Mouse (Mus musculus): Measurements from ENCODE around the gene Ocrl.

Ocrl gene

DNA sequence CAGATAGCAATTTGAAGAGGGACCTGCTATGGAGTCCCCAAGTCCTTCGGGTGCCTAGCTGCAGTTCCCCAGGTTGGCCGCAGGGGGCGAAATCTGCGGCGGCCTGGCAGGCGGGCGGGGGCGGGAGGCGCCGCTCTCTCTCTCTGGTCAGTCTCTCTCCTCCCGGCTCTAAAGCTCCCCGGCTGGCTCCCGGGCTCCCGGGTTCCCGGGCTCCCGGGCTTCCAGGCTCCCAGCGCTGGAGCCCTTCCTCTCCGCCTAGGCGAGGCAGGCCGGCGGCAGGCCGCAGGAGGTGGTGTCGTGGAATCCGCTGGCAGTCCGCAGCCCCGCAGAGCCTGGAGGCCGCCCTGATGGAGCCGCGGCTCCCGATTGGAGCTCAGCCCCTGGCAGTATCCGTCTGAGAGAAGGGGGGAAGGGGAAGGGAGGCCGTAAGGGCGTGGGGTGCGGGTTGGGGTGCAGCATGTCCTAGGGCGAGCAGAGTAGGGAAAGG is at the start of gene Ocrl:
TSS of gene Ocrl (plus strand) at position 82 of the 487 bp plus-strand sequence.
- DNase-seq (ENCODE audit: low read depth, low spot score): no peak

- no peak for DNase-seq (ENCODE audit: low read depth, low spot score)
Observed at GRCm38 (mm10) chrX:47880052-47880451, 32.1 kb upstream of the Ocrl start.

DNA sequence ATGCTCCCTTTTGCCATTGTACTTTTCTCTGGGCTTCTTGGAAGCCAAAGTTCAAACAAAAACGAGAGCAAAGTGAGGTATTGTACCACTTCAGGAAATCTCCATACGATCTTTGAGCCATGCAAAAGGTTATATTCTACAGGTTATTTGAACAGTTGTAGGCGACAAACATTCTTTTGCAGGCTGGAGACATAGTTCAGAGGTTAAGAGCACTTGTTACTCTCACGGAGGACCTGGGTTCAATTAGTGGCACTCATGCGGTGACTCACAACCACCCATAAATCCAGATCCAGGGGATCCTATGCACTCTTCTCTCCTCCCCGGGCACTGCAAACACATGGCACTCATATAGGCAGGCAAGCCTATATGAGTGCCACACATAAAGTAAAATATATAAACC is 29.4 kb upstream of the Ocrl start:
- no peak for DNase-seq (ENCODE audit: low read depth, low spot score)

GRCm38 (mm10) chrX:47887401-47887800 is 24.8 kb upstream of the Ocrl start:
- no peak for DNase-seq (ENCODE audit: low read depth, low spot score)

DNA sequence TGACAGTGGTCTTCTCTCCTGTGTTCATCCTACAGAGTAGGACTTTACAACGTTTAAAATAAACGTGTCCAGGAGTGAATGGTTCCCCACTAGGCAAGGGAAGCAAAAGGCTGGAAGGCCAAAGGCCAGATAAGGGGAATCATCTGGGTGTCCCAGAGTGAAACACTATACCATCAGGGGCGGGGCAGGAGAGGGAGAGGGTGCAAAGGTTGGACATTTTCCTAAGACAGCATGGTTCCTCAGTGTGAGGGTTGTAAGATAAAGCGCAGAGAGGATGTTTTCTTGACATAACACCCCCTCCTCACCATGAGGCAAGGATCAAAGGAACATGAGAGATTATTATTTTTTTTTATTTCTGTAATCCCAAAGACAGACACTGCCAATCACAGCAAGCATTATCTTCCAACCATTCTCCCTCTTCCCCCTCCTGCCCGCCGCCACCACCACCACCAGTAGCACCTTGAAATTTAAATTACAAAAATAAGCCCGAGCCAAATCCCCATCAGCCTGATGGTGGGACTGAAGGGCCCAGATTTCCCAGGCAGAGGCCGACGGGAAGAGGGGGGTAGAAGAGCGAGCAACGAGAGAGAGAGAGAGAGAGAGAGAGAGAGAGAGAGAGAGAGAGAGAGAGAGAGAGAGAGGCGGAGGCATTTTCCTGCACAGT is 20.8 kb upstream of the Ocrl start:
- DNase-seq (ENCODE audit: low read depth, low spot score): no peak

DNA sequence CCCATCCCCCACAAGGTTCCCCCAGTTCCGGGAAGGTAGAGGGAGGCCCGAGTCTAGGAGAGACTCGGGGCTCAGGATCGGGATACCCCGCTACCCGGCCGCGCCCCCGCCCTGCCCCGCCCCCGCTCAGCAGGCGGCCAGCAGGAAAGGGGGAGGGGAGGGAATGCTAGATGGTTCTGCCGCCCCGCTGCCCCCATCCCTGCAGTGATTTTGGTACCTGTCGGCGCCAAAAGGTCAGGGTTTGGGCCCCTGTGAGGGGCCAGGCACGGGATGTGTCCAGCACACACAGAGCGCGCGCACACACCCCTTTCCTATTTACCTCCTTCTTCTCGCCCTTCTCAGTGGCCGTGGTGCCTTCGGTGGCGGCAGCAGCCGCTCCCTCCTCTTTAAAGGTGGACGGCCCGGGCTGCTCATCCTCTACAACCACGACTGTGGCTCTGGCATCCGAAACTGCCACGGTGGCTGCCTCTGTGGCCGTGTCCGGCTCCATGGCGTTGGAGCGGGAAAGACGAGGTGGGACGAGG is 20.2 kb upstream of the Ocrl start:
- no peak for DNase-seq (ENCODE audit: low read depth, low spot score)

GRCm38 (mm10) chrX:47892431-47893024 is 19.7 kb upstream of the Ocrl start, which contains the start of gene Smarca1:
Smarca1 (minus strand) TSS chrX:47892974.
- no peak for DNase-seq (ENCODE audit: low read depth, low spot score)

- no peak for DNase-seq (ENCODE audit: low read depth, low spot score)
Observed at GRCm38 (mm10) chrX:47912904-47913542, 836 bp downstream of the Ocrl start.

- no peak for DNase-seq (ENCODE audit: low read depth, low spot score)
Observed at GRCm38 (mm10) chrX:47913543-47913938, 1.4 kb downstream of the Ocrl start.

DNA sequence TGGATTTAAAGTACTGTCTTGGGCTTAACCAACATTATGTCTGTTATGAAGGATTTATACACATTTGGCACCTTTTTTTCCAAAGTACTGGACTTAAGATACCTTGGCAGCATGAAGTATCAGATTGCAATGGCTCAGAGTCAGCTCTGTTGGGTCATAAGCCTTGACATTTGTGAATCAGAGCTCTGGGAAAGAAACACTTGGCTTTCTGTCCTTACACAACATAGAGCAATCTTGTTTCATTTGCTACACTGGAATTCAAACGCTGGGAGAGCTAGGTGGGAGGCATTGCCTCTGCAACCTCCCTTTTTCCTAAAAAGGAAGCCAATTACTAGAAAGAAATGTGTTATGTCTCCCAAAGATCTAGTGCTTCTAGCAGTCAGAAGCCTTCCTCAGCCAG is 4.6 kb downstream of the Ocrl start:
- DNase-seq (ENCODE audit: low read depth, low spot score): no peak

- no peak for DNase-seq (ENCODE audit: low read depth, low spot score)
Observed at GRCm38 (mm10) chrX:47920541-47920940, 8.4 kb downstream of the Ocrl start.

DNA sequence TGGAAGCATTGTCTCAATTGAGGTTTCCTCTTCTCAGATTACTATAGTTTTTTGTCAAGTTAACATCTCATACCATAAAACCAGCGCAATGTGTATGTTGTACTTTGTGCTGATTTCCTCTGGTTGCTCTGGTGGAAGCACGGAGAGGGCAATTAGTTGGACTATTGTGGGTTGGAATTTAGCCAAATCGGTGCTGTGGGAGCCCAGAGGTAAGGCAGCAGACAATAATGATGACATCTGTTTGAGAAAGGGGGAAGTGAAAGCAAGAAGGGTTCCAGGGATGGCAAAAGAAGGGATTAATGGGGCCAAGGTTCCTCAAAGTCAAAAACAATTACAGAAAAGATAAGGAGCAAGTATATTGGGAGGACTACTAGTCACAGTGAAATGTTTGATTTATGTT is 15.8 kb downstream of the Ocrl start:
- no peak for DNase-seq (ENCODE audit: low read depth, low spot score)

GRCm38 (mm10) chrX:47930449-47930848 is 18.3 kb downstream of the Ocrl start:
- no peak for DNase-seq (ENCODE audit: low read depth, low spot score)

DNA sequence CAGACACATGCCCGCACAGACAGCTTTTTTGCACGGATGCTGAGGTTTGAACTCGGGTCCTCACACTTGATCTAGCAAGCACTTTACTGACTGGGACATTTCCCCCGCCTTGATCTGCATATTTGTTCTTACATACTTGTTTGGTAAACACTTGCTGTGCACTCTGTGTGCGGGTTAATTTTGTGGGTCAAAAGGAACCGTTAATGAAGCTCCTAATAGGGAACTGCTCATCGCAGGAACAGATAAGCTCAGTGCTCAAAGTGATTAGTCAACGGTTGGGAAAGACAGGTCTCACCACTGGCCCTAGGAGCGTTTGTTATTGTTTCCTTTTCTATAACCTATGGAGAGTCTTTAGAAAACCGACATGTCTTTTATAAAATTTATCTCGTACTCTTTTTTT is 22.2 kb downstream of the Ocrl start:
- no peak for DNase-seq (ENCODE audit: low read depth, low spot score)

- no peak for DNase-seq (ENCODE audit: low read depth, low spot score)
Observed at GRCm38 (mm10) chrX:47936885-47937284, 24.7 kb downstream of the Ocrl start.

DNA sequence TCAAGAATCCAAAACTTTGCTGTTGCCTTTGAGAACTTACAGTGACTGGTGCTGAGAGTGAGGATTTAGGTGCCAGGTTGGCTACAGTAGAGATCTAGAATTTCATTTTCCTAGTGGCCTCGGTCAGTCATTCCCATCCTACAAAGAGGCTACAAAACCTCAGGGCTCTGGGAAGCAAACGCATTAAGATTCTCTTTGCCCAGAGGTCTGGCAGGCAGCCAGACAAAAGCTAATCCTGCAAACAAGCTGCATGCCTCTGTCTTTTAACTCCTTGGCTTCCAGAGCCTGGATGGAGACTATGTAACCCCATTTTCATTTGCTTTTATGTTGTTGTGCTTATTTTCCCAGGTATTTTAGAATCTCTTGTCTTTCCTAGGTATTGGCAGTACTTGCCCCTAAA is 25.6 kb downstream of the Ocrl start:
- DNase-seq (ENCODE audit: low read depth, low spot score): no peak

- DNase-seq (ENCODE audit: low read depth, low spot score): no peak
Observed at GRCm38 (mm10) chrX:47949729-47950128, 37.5 kb downstream of the Ocrl start.

DNA sequence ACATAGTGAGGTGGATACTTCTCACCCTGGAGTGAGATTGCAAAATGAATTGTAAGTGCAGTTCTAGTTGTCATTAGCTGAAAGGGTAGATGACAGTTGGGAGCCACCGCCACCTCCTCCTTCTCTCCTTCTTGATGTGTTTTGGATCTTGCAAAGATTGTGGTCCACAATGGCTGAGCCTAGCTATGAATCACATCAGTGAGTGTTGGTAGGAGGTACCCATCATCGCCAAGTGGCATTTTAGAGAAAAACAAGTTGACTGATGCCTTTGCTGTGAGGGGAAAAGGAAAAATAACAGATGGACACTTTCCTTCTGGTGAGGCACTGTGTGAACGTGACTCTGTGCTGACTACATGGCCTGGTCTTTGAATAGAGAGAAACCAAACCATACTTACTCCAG is 50.4 kb downstream of the Ocrl start:
- no peak for DNase-seq (ENCODE audit: low read depth, low spot score)

DNA sequence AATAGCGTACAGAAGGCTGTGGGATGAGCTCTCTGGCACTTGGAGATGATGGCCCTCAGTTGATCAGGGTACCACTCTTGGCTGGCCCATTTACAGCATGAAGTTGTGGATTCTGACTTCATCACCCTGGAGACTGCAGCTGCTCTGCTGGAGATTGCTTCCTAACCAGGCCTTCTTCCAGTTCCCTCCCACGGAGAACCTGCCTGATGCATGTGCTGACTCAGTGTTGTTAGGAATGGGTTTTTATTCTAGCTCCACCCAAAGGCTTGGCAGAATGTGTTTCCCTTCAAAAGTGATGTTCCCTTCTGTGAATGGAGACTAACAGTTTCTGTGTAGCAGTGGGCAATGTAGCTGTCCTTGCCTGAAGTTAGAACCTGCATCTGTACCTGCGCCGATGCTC is 58.2 kb downstream of the Ocrl start:
- DNase-seq (ENCODE audit: low read depth, low spot score): peak; percentile 79

- DNase-seq (ENCODE audit: low read depth, low spot score): no peak
Observed at GRCm38 (mm10) chrX:47970864-47971263, 58.7 kb downstream of the Ocrl start.

DNA sequence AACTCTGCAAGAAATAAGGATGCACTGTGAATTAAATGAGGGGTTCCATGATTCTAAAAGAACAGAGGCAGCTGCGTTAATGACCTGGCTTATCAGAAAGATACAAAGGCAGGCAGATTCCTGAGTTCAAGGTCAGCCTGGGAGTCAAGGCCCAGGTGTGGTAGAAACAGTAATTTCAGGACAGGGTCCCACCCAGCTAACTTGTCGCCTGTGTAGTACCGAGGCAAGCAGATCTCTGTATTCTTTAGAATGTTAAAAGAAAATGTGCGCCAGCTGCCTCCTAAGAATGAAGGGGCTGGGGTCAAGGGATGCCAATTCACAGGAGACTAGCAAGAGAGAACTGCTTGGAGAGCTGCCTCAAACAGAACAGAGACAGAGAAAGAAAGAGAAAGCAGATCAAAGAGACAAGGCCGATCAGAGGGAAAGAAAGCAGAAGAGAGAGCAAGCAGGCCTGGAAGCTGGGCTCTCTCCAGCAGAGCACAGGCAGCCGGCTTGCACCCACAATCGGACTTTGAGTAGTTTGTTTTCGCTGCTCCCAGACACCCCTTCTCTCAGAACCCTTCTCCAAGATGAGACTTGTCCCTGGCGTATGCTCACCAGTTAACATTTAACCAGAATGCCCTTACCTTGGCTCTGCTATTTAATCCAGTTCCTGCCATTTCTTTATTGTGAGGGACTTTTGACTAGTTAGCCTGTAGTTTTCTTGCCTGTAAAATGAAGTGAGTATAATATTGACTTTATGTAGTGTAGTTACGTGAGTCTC is 59.4 kb downstream of the Ocrl start:
- DNase-seq (ENCODE audit: low read depth, low spot score): no peak

- DNase-seq (ENCODE audit: low read depth, low spot score): peak; percentile 22
Observed at GRCm38 (mm10) chrX:47976551-47976950, 64.4 kb downstream of the Ocrl start.

Data from telencephalon, adult 2 months (tissue).